Mouse (Mus musculus) heart, postnatal 10 days (tissue): Measurements from ENCODE around the gene Map4. TPM values are rescaled to one million over a fixed set of nuclear protein-coding genes. Genes with fewer than 3 reads are reported as not detected.
"Not testable (repeated sequence)": the region's sequence is repeated elsewhere in the genome, so short reads cannot be mapped to it uniquely, and the experiment has no call there.

Experiments used
- DNase-seq, 2 experiments: peaks; one replicate each; pipeline ENCODE4 v3.0.0; 2021
- intact Hi-C: fragments of 180-260 bp; cut with DNase I; formaldehyde crosslinking; loops from one replicate; pipeline ENCODE4 v1.15.1; 2025
- microRNA-seq, 2 experiments: library from miRNA; unstranded; fragments of <30 nt; microRNA quantifications; one replicate each; pipeline ENCODE4 v1.2.0; 2022
- total RNA-seq, 2 experiments: library from RNA; stranded (reverse); gene quantifications; 2 replicates each; pipeline ENCODE4 v1.2.3; 2021

Map4 gene
- total RNA-seq, 2 experiments from 2014 or later = 294 to 310 TPM

GRCm38 (mm10) chr9:110116353-110116976 is 185.2 kb downstream of the Map4 start:
- intact Hi-C loops = no loop called here
- DNase-seq = peak in 1 of 2 experiments; percentile 2

GRCm38 (mm10) chr9:110116977-110117778 is 185.9 kb downstream of the Map4 start, which contains the start of gene Smarcc1:
Gene Smarcc1, plus strand, starts transcription at chr9:110117708.
- intact Hi-C loops = loop anchor here (1.0 kb wide), 1 partner anchor 14 kb away; no protein-coding TSS in a partner anchor

DNA sequence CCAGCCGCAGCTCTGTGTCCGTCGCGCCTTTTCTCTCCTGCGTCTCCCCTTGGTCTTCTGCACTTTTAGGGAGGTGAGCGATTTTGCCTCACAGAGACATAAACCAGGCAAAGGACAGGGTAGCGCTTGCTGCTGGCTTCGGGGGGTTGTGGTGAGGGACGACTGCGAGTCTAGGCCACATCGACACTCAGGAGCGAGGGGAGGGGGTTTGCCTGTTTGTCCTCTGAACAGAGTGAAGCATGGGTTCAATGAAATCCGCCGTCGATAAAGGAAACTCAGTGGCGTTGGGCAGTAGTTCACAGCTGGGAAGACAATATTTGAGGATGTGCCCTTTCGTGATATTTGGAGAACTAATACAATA is 186.5 kb downstream of the Map4 start, which contains the start of gene Dhx30:
Gene Dhx30, minus strand, starts transcription at position 52 of the 361 bp plus-strand sequence.
- intact Hi-C loops = loop anchor here (1.0 kb wide), 1 partner anchor 14 kb away; no protein-coding TSS in a partner anchor
- no peak for DNase-seq

More at GRCm38 (mm10) chr9:110116977-110117778, 185.9 kb downstream of the Map4 start, which contains the start of gene Smarcc1:
- DNase-seq = peak; percentile 93

- DNase-seq = peak in 1 of 2 experiments; percentile 5
- intact Hi-C loops = no loop called here
Observed at GRCm38 (mm10) chr9:110118249-110118648, 187.0 kb downstream of the Map4 start.

GRCm38 (mm10) chr9:110121424-110121823 is 190.2 kb downstream of the Map4 start:
- intact Hi-C loops = no loop called here
- no peak for DNase-seq

GRCm38 (mm10) chr9:110123322-110123721 is 192.1 kb downstream of the Map4 start:
- DNase-seq = no peak
- intact Hi-C loops = no loop called here

DNA sequence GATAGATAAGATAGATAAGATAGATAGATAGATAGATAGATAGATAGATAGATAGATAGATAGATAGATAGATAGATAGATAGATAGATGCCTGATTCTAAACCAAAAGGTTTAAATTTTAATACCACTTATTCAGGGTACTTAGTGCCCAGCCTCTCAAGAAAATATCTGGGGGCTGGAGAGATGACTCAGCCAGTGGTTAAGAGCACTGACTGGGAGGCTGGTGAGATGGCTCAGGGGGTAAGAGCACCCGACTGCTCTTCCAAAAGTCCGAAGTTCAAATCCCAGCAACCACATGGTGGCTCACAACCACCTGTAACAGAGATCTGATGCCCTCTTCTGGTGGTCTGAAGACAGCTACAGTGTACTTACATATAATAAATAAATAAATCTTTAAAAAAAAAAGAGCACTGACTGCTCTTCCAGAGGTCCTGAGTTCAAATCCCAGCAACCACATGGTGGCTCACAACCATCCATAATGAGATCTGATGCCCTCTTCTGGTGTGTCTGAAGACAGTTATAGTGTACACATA is 192.8 kb downstream of the Map4 start:
- intact Hi-C loops, DNase-seq: not testable (repeated sequence)

DNA sequence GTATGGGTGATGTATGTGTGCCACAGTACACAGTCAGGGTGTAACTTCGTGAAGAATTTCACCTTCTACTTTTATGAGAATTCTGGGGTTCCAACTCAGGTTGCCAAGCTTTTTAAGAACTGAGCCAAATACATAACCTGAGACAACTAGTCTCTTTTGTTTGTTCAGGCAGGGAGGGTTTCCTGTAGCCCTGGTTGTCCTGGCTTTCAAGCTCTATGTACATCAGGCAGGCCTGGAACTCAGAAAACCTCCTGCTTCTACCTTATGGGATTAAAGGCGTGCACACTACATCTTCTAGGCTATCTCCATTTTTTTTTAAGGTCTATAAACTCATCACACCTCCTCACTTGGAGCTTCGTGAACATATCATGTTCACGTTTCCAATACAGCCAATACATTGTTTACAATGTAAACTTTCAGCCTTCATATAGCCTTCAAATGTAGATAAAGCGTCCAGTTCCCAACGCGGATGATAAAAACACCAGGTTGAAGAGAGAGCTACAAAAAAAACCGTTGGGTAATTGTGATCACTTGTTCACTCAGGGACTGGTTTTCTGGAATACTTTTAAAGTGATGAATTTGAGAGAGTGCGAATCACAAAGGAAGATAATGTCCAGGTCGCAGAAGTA is 199.8 kb downstream of the Map4 start:
- peak in 1 of 2 experiments; percentile 6 for DNase-seq
- intact Hi-C loops = loop anchor here (1.0 kb wide), 1 partner anchor 14 kb away; the partner anchor contains the start of genes Dhx30 and Smarcc1

- intact Hi-C loops = loop anchor here (1.0 kb wide), 1 partner anchor 14 kb away; the partner anchor contains the start of genes Dhx30 and Smarcc1
- DNase-seq = peak; percentile 100
Observed at GRCm38 (mm10) chr9:110131525-110132197, 200.4 kb downstream of the Map4 start.

- intact Hi-C loops = no loop called here
- DNase-seq = no peak
Observed at GRCm38 (mm10) chr9:110132201-110132605, 200.9 kb downstream of the Map4 start.

DNA sequence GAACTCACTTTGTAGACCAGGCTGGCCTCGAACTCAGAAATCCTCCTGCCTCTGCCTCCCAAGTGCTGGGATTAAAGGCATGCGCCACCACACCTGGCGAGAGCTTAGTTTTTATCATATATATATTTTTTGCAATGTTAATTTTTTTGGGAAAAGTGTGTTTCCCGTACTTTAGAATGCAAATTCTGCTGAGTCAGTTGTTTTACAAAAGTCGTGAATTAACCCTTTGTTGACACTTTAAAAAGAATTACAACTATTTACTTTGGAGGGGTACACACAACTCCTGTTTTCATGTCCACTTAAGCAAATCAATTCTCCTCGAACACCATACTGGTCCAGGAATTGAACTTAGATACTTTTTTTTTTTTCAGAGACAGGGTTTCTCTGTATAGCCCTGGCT is 201.7 kb downstream of the Map4 start:
- no peak for DNase-seq
- intact Hi-C loops = no loop called here

Small RNA genes lying within 50 kb of the gene (microRNA-seq; reads per million reads assigned to microRNA genes)
- 0.47 to 1.7 reads per million in 2 experiments for gene Mir7089

Other genes starting within 250 kb of the Map4 start
- gene Fbxw18, start 228.8 kb upstream of the Map4 start, total RNA-seq = not detected
- not detected for gene Fbxw26, start 185.4 kb upstream of the Map4 start, total RNA-seq
- not detected for gene Fbxw27, start 140.8 kb upstream of the Map4 start, total RNA-seq
- not detected for gene Spink8, start 119.2 kb upstream of the Map4 start, total RNA-seq
- gene Nme6, start 98.7 kb upstream of the Map4 start, total RNA-seq = 10 to 100 TPM; 15.1 to 18.4 TPM
- gene Camp, start 81.8 kb upstream of the Map4 start, total RNA-seq = under 1 TPM; 0.36 to 0.60 TPM
- gene Cdc25a, start 55.9 kb upstream of the Map4 start, total RNA-seq = 1 to 10 TPM; 7.1 to 9.4 TPM
- gene Smarcc1, start 186.2 kb downstream of the Map4 start, total RNA-seq = 10 to 100 TPM; 42.1 to 47.5 TPM
- gene Dhx30, start 186.4 kb downstream of the Map4 start, total RNA-seq = 10 to 100 TPM; 67.7 to 78.4 TPM